ENCODE assay signal across 23 mouse cellular contexts in the genomic region with DNA sequence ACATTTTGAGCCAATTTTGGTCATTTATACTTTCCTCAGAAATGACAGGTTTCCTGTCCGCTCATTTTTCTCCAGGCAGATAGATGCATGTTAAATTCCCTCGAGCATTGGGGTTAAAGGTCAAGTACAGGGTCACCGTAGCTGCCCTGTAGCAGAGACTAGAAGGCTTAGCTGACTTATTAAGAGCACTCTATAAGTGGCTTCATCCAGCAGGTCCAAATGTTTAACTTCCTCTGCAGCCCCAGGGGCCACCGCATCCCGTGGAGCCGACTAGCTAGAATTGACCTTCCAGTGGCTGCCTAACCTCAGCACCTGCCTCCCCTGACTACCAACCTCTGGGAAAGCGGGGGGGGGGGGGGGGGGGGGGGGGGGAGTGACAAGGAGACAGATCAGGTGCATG.
DNase-seq lines count a peak whose midpoint lies in the region; ATAC-seq lines count a peak whose summit lies in the region.
"Had no signal": no experiment of that assay in that cellular context is flagged by ENCODE, and none has a peak within 500 bp of the region (broad histone marks: within the 10 kb centered on the region; RNA-seq: fewer than 3 reads in every experiment).

No protein-coding gene starts in this region.

- DNase-seq in embryo, embryonic 10 days (ENCODE audit: low spot score): peak; percentile 62
- no peak for DNase-seq in embryo, embryonic 9.5 days (ENCODE audit: extremely low spot score)
- DNase-seq in hindbrain, embryonic 10.5 days (ENCODE audit: low spot score): peak; percentile 42
- peak; percentile 82 for DNase-seq in midbrain, embryonic 11.5 days (ENCODE audit: low spot score, missing footprints)
- DNase-seq in right cerebral cortex, adult 2 months (ENCODE audit: low spot score in 2 of 2): no peak
- DNase-seq: adrenal gland, postnatal 14 days; B cell, adult 2 months; cerebellum, adult 11-12 months; cerebellum, adult 9-10 months; cerebellum, postnatal 25 days; gastrocnemius, adult 2 months; gastrocnemius, postnatal 25 days; heart, postnatal 10 days; heart, postnatal 4 days had no signal

- H3K36me3 ChIP-seq in hindbrain, embryonic 10.5 days: no peaks in the 10 kb centered on the region
- no peaks in the 10 kb centered on the region for H3K36me3 ChIP-seq in hindbrain, embryonic 13.5 days
- H3K36me3 ChIP-seq in midbrain, embryonic 11.5 days (ENCODE audit: control insufficient read depth, insufficient read depth, low read length): no peaks in the 10 kb centered on the region
- no peaks in the 10 kb centered on the region for H3K36me3 ChIP-seq in midbrain, embryonic 15.5 days (replicated peaks)
- H3K36me3 ChIP-seq: embryonic facial prominence, embryonic 13.5 days; heart, embryonic 10.5 days; intestine, embryonic 15.5 days had no signal

- peaks cover 47% of the 10 kb centered on the region for H3K4me1 ChIP-seq in hindbrain, embryonic 10.5 days (replicated peaks)
- H3K4me1 ChIP-seq in hindbrain, embryonic 13.5 days (replicated peaks): peaks cover 27% of the 10 kb centered on the region
- H3K4me1 ChIP-seq in midbrain, embryonic 11.5 days (ENCODE audit: control insufficient read depth, insufficient read depth, low read length): peaks cover 25% of the 10 kb centered on the region
- H3K4me1 ChIP-seq in midbrain, embryonic 15.5 days: peaks cover 27% of the 10 kb centered on the region

- H3K27me3 ChIP-seq in hindbrain, embryonic 10.5 days (ENCODE audit: insufficient read depth, poor library complexity, severe bottlenecking): no peaks in the 10 kb centered on the region
- H3K27me3 ChIP-seq in hindbrain, embryonic 13.5 days: no peaks in the 10 kb centered on the region
- no peaks in the 10 kb centered on the region for H3K27me3 ChIP-seq in midbrain, embryonic 11.5 days (ENCODE audit: control insufficient read depth, insufficient read depth, low read length)
- H3K27me3 ChIP-seq in midbrain, embryonic 15.5 days (replicated peaks): no peaks in the 10 kb centered on the region
- H3K27me3 ChIP-seq: embryonic facial prominence, embryonic 13.5 days; forebrain, embryonic 13.5 days; intestine, embryonic 15.5 days had no signal

- WGBS in hindbrain, embryonic 10.5 days: 17% methylated on average over 7 of the region's 7 CpGs
- WGBS in hindbrain, embryonic 13.5 days: 30% methylated on average over 6 of the region's 7 CpGs
- 22% methylated on average over 6 of the region's 7 CpGs for WGBS in midbrain, embryonic 11.5 days
- WGBS in midbrain, embryonic 15.5 days: 21% methylated on average over 6 of the region's 7 CpGs

- no peak overlapping the region for H3K9ac ChIP-seq in hindbrain, embryonic 13.5 days
- no peak overlapping the region for H3K9ac ChIP-seq in midbrain, embryonic 11.5 days (ENCODE audit: low read length)
- H3K9ac ChIP-seq in midbrain, embryonic 15.5 days: no peak overlapping the region
- H3K9ac ChIP-seq: embryonic facial prominence, embryonic 13.5 days; forebrain, embryonic 13.5 days; hindbrain, embryonic 14.5 days; intestine, embryonic 15.5 days had no signal

- H3K27ac ChIP-seq in hindbrain, embryonic 10.5 days: no peak overlapping the region
- H3K27ac ChIP-seq in hindbrain, embryonic 13.5 days: no peak overlapping the region
- no peak overlapping the region for H3K27ac ChIP-seq in midbrain, embryonic 11.5 days (ENCODE audit: low read depth, low read length)
- no peak overlapping the region for H3K27ac ChIP-seq in midbrain, embryonic 15.5 days
- H3K27ac ChIP-seq: embryonic facial prominence, embryonic 13.5 days; forebrain, embryonic 13.5 days; gastrocnemius, adult 2 months; heart, embryonic 10.5 days; hindbrain, embryonic 14.5 days; intestine, embryonic 15.5 days had no signal

- no peaks in the 10 kb centered on the region for H3K9me3 ChIP-seq in hindbrain, embryonic 10.5 days
- H3K9me3 ChIP-seq in hindbrain, embryonic 13.5 days: no peaks in the 10 kb centered on the region
- no peaks in the 10 kb centered on the region for H3K9me3 ChIP-seq in midbrain, embryonic 11.5 days (ENCODE audit: control insufficient read depth, low read length)
- no peaks in the 10 kb centered on the region for H3K9me3 ChIP-seq in midbrain, embryonic 15.5 days
- H3K9me3 ChIP-seq: embryonic facial prominence, embryonic 13.5 days; forebrain, embryonic 13.5 days; heart, embryonic 10.5 days; intestine, embryonic 15.5 days had no signal

- no peak overlapping the region for H3K4me3 ChIP-seq in hindbrain, embryonic 10.5 days
- no peak overlapping the region for H3K4me3 ChIP-seq in hindbrain, embryonic 13.5 days
- H3K4me3 ChIP-seq in midbrain, embryonic 11.5 days (ENCODE audit: low read depth, low read length): no peak overlapping the region
- no peak overlapping the region for H3K4me3 ChIP-seq in midbrain, embryonic 15.5 days
- H3K4me3 ChIP-seq: embryonic facial prominence, embryonic 13.5 days; forebrain, embryonic 13.5 days; gastrocnemius, adult 2 months; heart, embryonic 10.5 days; intestine, embryonic 15.5 days had no signal

- H3K4me2 ChIP-seq in hindbrain, embryonic 13.5 days: no peak overlapping the region
- H3K4me2 ChIP-seq in midbrain, embryonic 11.5 days: no peak overlapping the region
- H3K4me2 ChIP-seq in midbrain, embryonic 15.5 days: no peak overlapping the region
- H3K4me2 ChIP-seq: embryonic facial prominence, embryonic 13.5 days; forebrain, embryonic 13.5 days; hindbrain, embryonic 14.5 days; intestine, embryonic 15.5 days had no signal

- ATAC-seq in hindbrain, embryonic 13.5 days (ENCODE audit: low FRiP score): no peak
- no peak for ATAC-seq in midbrain, embryonic 11.5 days (ENCODE audit: low FRiP score)
- no peak for ATAC-seq in midbrain, embryonic 15.5 days (replicated peaks)
- ATAC-seq: activated CD4-positive, CD25-positive, alpha-beta regulatory T cell, adult 4 months; CD4-positive, CD25-positive, alpha-beta regulatory T cell, adult 4 months; forebrain, embryonic 13.5 days; intestine, embryonic 15.5 days had no signal

Comparison
In these comparisons a context has a peak if more than half of its experiments do, and no peak if none do; other contexts are left out.
1. DNase-seq: peak in embryo, embryonic 10 days (single experiment), hindbrain, embryonic 10.5 days (single experiment) and midbrain, embryonic 11.5 days (single experiment); none in embryo, embryonic 9.5 days (single experiment) and right cerebral cortex, adult 2 months (0 of 2).